Mouse (Mus musculus) v-Abl transformed pro-B cells (cell line): ENCODE measurements around the gene Meis2.

Source experiments
- in situ Hi-C, 2 experiments: fragments of 400-800 bp; cut with MboI; formaldehyde crosslinking; loops; one replicate each; pipeline ENCODE4 v1.15.1; 2025; ENCODE audit not compliant: unreplicated experiment in 2 of 2

The Meis2 gene

DNA sequence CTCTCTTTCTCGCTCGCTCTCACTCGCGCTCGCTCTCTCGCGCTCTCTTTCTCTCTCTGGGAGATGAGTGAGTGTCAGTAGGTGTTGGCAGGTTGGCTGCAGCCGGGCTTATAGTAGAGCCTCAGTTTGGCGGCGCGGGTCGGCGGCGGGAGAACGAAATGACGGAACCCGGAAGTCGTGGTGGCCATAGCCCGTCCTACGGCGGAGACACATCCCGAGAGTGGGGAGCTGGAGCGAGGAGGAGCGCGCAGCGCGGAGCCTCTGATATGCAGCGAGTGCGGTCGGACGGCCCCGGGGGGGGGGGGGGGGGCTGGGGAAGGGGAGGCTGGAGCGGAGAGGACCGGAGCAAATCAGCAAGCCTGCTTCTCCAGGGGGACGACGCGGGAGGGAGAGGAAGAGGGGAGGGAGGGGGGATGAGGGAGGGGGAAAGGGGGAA lies at the start of gene Meis2:
Gene Meis2, minus strand, starts transcription at position 270 of the 436 bp plus-strand sequence.
- in situ Hi-C loops, result loop anchor here (5.0 to 25.0 kb wide), 3 partner anchors 483 to 1448 kb away; partner anchors contain the start of gene BC052040 (in 2 of the 2)

GRCm38 (mm10) chr2:116106194-116106593 lies 40.6 kb upstream of the Meis2 start:
- in situ Hi-C loops, result loop anchor here (10.0 to 25.0 kb wide), 3 partner anchors 1131 to 1841 kb away; partner anchors contain the start of gene Fam98b (in 1 of the 2)

DNA sequence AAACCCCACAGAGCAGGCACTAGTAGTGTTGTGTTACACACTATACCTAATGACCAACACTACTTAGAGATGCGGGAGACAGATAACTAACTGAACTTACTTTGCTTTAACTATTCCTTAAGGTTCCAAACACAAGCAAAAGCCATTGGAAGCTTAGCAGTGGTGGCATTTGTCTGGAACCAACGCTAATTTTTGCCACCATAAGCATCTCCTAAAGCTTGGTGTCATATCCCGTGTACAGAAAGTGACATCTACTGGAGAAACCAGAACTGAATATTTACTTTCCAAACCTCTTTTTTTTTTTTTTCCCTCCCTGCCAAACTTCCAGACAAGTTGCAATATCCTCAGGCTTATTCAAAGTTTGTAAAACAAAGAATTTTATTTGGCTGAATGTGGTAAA lies 39.5 kb upstream of the Meis2 start:
- in situ Hi-C loops, result loop anchor here (10.0 to 25.0 kb wide), 3 partner anchors 1132 to 1840 kb away; partner anchors contain the start of gene Fam98b (in 1 of the 2)

DNA sequence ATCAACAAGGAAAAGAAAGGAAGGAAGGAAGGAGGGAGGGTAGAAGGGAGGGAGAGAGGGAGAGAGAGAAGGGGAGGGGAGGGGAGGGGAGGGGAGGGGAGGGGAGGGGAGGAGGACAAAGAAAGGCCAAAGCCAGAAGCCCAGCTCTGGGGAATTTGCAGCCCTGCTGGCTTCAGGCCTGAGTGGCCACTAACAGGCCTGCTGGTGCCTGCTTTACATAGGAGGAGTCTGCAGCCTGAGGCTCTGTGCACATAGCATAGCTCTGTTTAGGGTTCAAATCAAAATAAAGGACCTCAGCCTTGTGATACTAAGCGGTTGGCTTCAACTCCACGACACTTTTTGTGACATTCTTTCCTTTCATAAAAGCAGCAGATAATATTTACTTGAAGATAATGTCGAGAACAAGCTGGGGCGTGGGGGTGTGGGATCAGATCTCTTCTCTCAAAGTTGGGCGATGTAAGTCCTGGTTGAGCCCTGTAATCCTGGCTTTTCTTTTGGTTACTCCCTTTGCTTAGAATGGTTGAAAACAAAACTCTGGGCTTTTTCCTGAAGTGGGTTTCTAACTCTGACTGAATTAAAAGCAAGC lies 37.9 kb upstream of the Meis2 start:
- in situ Hi-C loops, result loop anchor here (5.0 to 25.0 kb wide), 5 partner anchors 1134 to 1841 kb away; partner anchors contain the start of gene Fam98b (in 1 of the 2)

DNA sequence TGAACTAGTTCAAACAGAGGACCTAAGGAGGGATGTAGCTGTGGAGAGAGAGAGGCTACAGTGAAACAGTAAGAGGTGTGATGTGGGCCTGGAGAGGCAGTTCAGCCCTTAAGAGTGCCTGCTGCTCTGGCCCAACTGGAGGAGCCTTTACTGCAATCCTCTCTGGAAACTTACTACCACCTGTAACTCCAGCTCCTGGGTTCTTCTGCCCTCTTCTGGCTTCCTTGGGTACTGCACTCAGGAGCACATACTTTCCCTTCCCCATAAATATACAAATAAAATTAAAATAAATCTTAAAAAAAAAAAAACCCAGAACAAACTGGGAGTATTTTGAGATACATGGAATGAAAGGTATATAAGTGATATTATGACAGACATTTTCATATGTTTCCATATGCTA lies 35.6 kb upstream of the Meis2 start:
- in situ Hi-C loops, result loop anchor here (5.0 to 25.0 kb wide), 5 partner anchors 1136 to 1839 kb away; partner anchors contain the start of gene Fam98b (in 1 of the 2)

- in situ Hi-C loops, result no loop called here
Observed at GRCm38 (mm10) chr2:116080961-116081360, 15.3 kb upstream of the Meis2 start.

GRCm38 (mm10) chr2:116078841-116079240 lies 13.2 kb upstream of the Meis2 start:
- in situ Hi-C loops, result loop anchor here (5.0 to 10.0 kb wide), 3 partner anchors 564 to 1824 kb away; no protein-coding TSS in a partner anchor

- in situ Hi-C loops, result loop anchor here (5.0 to 10.0 kb wide), 3 partner anchors 563 to 1823 kb away; no protein-coding TSS in a partner anchor
Observed at GRCm38 (mm10) chr2:116077716-116078115, 12.1 kb upstream of the Meis2 start.

DNA sequence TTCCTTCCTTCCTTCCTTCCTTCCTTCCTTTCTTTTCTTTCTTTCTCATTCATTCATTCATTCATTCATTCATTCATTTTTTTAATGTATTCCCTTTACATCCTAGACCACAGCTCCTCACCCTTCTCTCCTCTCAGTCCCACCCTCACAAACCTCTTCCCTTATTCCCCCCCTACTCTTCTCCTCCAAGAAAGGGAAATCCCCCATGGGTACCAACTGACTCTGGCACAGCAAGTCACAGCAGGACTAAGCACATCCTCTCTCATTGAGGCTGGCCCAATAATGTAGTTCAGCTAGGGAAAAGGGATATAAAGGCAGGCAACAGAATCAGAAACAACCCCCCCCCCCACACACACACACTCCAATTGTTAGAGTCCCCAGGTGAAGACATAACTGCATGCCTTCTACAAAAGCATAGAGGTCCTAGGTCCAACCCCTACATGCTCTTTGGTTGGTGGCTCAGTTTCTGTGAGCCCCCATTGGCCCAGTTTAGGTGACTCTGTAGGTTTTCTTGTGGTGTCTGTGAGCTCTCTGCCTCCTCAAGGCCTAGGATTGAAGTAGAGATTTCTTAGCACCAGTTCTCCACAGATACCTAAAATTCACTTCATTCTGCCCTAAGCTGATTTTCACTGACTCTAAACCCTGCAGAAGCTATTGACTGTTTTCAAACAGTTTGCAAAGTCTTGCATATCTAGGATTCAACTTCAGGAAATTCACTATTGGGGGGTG lies 11.3 kb upstream of the Meis2 start:
- in situ Hi-C loops, result loop anchor here (5.0 to 10.0 kb wide), 3 partner anchors 562 to 1822 kb away; no protein-coding TSS in a partner anchor

DNA sequence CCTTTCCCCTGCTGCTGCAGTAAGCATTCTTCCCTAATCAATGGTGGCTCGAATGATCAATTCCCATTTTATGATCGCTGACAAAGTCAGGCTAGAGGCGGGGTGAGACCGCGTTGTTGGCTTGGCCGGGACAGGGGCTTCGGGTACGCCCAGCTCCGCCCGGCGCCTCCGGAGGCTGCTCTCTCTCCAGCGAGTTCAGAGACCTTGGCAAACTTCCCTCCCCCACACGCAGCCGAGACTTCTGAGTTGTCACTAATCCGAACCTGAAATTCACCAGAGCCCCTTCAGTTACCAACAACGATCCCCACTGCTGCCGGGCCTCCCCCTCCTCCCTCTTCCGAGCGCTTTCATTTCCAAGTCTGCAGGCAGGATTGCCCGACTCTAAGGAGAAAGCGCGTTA lies 10.3 kb upstream of the Meis2 start:
- in situ Hi-C loops, result loop anchor here (5.0 to 10.0 kb wide), 3 partner anchors 561 to 1821 kb away; no protein-coding TSS in a partner anchor

DNA sequence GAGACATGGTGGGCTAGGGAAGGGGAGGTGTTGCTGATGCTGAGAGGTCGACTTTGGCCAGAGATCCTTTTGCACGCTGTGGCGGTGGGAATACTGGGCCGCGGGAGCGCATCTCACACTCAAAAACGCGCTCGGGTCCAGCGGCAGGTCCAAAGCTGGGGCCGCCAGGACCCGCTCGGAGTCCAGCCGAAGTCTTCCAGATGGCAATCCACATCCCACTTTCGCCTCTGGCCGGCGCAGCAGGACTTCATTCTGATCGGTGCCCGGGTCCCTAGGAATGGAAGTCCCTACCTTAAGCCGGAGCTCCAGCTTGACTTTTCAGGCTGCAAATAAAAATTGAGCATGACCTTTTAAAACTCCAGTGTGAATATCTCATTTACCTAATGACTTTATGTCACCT lies 9.8 kb upstream of the Meis2 start:
- in situ Hi-C loops, result loop anchor here (5.0 to 10.0 kb wide), 3 partner anchors 561 to 1821 kb away; no protein-coding TSS in a partner anchor

DNA sequence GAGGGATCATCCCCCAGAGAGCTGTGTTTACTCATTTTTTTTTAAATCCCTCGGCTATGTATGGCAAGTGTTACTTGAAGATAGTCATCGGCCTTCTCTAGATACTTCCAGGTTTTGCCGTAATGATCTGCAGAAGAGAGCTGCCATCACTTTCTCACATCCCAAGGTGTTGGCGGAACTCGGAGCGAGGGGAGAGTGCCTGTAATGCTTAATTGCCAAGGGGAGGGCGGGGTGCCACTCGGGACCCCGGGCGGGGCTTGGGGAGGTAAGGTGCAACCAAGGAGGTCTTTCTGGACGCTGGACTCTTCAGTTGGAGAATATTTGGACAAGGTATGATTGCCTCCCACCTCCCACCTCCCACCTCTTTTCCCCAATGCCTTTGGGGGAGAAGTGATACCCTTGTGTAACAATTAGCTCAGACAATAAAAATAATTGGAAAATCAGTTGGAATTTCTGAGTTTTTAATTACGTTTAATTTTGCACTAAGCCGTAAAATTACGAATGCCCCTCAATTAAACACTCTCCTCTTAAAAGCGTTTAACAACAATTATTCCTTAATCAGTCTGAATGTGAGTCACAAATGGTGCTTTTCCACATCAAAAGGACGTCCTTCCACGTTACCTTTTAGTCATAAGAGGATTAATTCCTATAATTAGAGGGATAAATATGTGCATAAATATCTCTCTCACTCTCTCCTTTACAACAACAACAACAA lies 9.2 kb upstream of the Meis2 start:
- in situ Hi-C loops, result loop anchor here (5.0 to 25.0 kb wide), 7 partner anchors 560 to 1820 kb away; no protein-coding TSS in a partner anchor

DNA sequence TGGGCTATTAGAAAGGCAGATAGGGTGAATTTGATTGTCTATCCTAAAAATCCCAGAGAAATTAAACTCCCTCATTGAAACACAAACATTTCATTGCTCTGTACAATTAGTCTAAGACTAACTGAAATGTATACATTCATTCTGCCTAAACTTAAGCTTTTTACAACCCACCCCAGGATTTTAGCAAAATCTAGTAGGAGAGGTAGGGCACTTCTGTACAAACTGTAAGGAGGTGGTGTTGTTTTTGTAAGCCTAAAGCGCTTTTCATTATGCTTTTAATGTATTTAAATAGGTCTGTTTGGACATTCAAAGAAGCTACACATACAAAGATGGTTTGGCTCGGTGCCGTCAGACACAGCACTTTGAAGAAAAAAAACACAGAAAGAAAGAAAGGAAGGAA lies 8.4 kb upstream of the Meis2 start:
- in situ Hi-C loops, result loop anchor here (5.0 to 25.0 kb wide), 6 partner anchors 559 to 1819 kb away; no protein-coding TSS in a partner anchor

GRCm38 (mm10) chr2:116073311-116073904 lies 7.8 kb upstream of the Meis2 start:
- in situ Hi-C loops, result loop anchor here (5.0 to 25.0 kb wide), 6 partner anchors 559 to 1819 kb away; no protein-coding TSS in a partner anchor

DNA sequence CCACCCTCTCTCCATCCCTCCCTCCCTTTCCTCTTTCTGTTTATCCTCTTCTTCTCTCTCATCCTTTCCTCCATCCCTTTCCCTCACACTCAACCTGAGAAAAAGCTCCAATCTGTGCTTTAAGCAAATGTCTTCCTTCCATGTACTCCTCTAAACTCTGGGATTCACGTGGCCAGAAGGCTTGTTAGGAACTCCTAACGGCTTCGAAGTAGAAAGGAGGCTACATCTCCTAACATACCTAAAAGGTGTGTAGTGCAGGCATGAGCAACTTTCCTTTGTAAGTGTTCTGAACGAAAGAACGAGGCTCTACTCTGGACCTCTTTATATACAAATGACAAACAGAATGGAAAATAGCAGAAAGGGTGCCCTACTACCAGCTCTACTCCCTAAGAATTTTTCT lies 7.1 kb upstream of the Meis2 start:
- in situ Hi-C loops, result loop anchor here (5.0 to 25.0 kb wide), 6 partner anchors 558 to 1818 kb away; no protein-coding TSS in a partner anchor

DNA sequence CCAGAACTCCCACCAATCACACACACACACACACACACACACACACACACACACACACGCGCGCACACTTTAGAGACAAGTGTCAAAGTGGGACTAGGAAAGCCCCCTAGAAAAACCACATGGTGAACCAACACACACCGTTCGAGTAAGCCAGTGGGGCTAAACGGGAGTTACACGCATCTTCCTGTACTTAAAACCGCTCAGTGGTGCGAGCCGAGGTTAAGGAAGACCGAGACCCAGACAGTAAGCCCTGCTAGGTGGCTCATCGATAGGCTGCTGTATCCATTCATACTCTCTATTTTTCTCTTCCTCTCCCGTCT lies 6.6 kb upstream of the Meis2 start:
- in situ Hi-C loops, result loop anchor here (5.0 to 25.0 kb wide), 6 partner anchors 557 to 1817 kb away; no protein-coding TSS in a partner anchor

DNA sequence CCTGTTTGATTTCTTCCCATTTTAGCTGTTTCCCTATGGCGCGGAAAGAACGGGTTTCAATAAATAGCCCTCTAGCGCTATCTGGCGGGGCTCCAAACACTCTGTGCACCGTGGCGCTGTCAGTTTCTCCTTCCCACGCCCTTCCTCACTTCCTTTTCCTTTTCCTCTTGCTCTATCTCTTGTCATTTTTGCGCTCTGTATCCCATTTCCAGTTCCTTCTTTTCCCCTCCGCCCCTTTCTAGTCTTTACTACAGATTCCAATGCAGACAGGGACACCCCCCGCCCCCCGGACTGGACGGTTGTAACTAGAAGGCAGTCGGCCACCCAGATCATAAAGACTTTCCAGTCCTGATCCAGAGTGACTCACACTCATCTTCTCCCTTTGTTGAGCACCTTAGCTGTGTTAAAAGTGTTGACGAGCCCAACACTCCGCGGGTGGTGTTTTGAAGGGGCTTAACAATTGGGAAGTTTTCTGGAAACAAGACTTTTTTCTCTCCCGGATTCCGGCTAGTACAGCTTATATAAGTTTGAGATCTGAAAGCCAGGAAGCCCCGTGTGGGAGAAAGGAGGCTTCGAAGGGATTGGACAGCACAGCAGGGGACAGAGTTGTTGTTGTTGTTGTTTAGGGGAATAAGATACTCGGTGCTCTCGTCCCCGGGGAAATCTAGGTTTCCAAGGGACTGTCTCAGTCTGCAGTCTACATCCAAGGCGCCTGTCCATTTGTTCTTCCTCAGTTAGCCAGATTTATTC lies 6.1 kb upstream of the Meis2 start:
- in situ Hi-C loops, result loop anchor here (5.0 to 25.0 kb wide), 6 partner anchors 557 to 1817 kb away; no protein-coding TSS in a partner anchor

- in situ Hi-C loops, result loop anchor here (5.0 to 25.0 kb wide), 6 partner anchors 556 to 1816 kb away; no protein-coding TSS in a partner anchor
Observed at GRCm38 (mm10) chr2:116070614-116071425, 5.2 kb upstream of the Meis2 start.
